In genomic region chr9:111440446-111440845, GRCm38 (mm10) we compare ENCODE assay signal across 15 mouse cellular contexts. TPM values are rescaled to one million over a fixed set of nuclear protein-coding genes. Genes with fewer than 3 reads are reported as not detected.
DNase-seq lines count a peak whose midpoint lies in the region; ATAC-seq lines count a peak whose summit lies in the region.
"Had no signal": no experiment of that assay in that cellular context is flagged by ENCODE, and none has a peak within 500 bp of the region (broad histone marks: within the 10 kb centered on the region; RNA-seq: fewer than 3 reads in every experiment).

No protein-coding gene starts in this region.

- no peak overlapping the region for H3K9ac ChIP-seq in heart, embryonic 12.5 days
- H3K9ac ChIP-seq in midbrain, embryonic 15.5 days = no peak overlapping the region
- no peak overlapping the region for H3K9ac ChIP-seq in midbrain, embryonic 11.5 days (ENCODE audit: low read length)
- no peak overlapping the region for H3K9ac ChIP-seq in kidney, embryonic 16.5 days (replicated peaks; ENCODE audit: low read length)
- H3K9ac ChIP-seq in neural tube, embryonic 15.5 days (replicated peaks) = no peak overlapping the region; the same call in 1 of the 2 replicates
- H3K9ac ChIP-seq: forebrain, embryonic 12.5 days; heart, embryonic 15.5 days; limb, embryonic 15.5 days had no signal

- no peak for DNase-seq in heart, postnatal 4 days
- DNase-seq in midbrain, embryonic 11.5 days (ENCODE audit: low spot score, missing footprints) = no peak
- no peak for DNase-seq in lung, postnatal 36 days
- DNase-seq: B cell, adult 2 months; cerebellum, adult 11 months; cerebellum, postnatal 25 days; lung, adult 2 months had no signal

- no peak for ATAC-seq in heart, embryonic 12.5 days (ENCODE audit: insufficient number of reproducible peaks, low FRiP score)
- no peak for ATAC-seq in midbrain, embryonic 15.5 days (replicated peaks)
- no peak for ATAC-seq in midbrain, embryonic 11.5 days (ENCODE audit: low FRiP score)
- no peak for ATAC-seq in kidney, embryonic 16.5 days (ENCODE audit: low FRiP score, low TSS enrichment)
- ATAC-seq in neural tube, embryonic 15.5 days (ENCODE audit: low FRiP score) = no peak
- ATAC-seq in cerebellum, adult (ENCODE audit: insufficient number of reproducible peaks, low FRiP score, low TSS enrichment) = no peak

- no peaks in the 10 kb centered on the region for H3K9me3 ChIP-seq in heart, embryonic 12.5 days (replicated peaks)
- H3K9me3 ChIP-seq in midbrain, embryonic 15.5 days = no peaks in the 10 kb centered on the region
- no peaks in the 10 kb centered on the region for H3K9me3 ChIP-seq in midbrain, embryonic 11.5 days (ENCODE audit: control insufficient read depth, low read length)
- H3K9me3 ChIP-seq in kidney, embryonic 16.5 days (ENCODE audit: low read length) = no peaks in the 10 kb centered on the region
- H3K9me3 ChIP-seq in neural tube, embryonic 15.5 days (replicated peaks) = no peaks in the 10 kb centered on the region
- H3K9me3 ChIP-seq: forebrain, embryonic 12.5 days; heart, embryonic 15.5 days; limb, embryonic 15.5 days had no signal

- no peak overlapping the region for H3K4me3 ChIP-seq in heart, embryonic 12.5 days
- H3K4me3 ChIP-seq in midbrain, embryonic 15.5 days = no peak overlapping the region
- H3K4me3 ChIP-seq in midbrain, embryonic 11.5 days (ENCODE audit: low read depth, low read length) = no peak overlapping the region
- H3K4me3 ChIP-seq in kidney, embryonic 16.5 days (ENCODE audit: low read length) = no peak overlapping the region
- peak overlapping the region; percentile 55 for H3K4me3 ChIP-seq in neural tube, embryonic 15.5 days (replicated peaks)
- H3K4me3 ChIP-seq: forebrain, embryonic 12.5 days; limb, embryonic 15.5 days had no signal

- H3K4me1 ChIP-seq in heart, embryonic 12.5 days (replicated peaks) = peaks cover 13% of the 10 kb centered on the region
- H3K4me1 ChIP-seq in midbrain, embryonic 15.5 days = peaks cover 5% of the 10 kb centered on the region; the same call in 1 of the 2 replicates
- no peaks in the 10 kb centered on the region for H3K4me1 ChIP-seq in midbrain, embryonic 11.5 days (ENCODE audit: control insufficient read depth, insufficient read depth, low read length)
- H3K4me1 ChIP-seq in kidney, embryonic 16.5 days (ENCODE audit: insufficient read depth, low read length) = peaks cover 8% of the 10 kb centered on the region
- peaks cover 5% of the 10 kb centered on the region for H3K4me1 ChIP-seq in neural tube, embryonic 15.5 days

- 74% methylated on average over 6 of the region's 6 CpGs for WGBS in heart, embryonic 12.5 days
- 83% methylated on average over 6 of the region's 6 CpGs for WGBS in midbrain, embryonic 15.5 days
- WGBS in midbrain, embryonic 11.5 days = 83% methylated on average over 6 of the region's 6 CpGs
- 82% methylated on average over 6 of the region's 6 CpGs for WGBS in kidney, embryonic 16.5 days
- WGBS in neural tube, embryonic 15.5 days = 75% methylated on average over 6 of the region's 6 CpGs

- no peak overlapping the region for H3K27ac ChIP-seq in heart, embryonic 12.5 days (ENCODE audit: poor library complexity, severe bottlenecking)
- H3K27ac ChIP-seq in midbrain, embryonic 15.5 days = no peak overlapping the region
- no peak overlapping the region for H3K27ac ChIP-seq in midbrain, embryonic 11.5 days (ENCODE audit: low read depth, low read length)
- no peak overlapping the region for H3K27ac ChIP-seq in kidney, embryonic 16.5 days (ENCODE audit: low read length)
- no peak overlapping the region; the same call in 1 of the 2 replicates for H3K27ac ChIP-seq in neural tube, embryonic 15.5 days (replicated peaks)
- H3K27ac ChIP-seq: forebrain, embryonic 12.5 days; heart, embryonic 15.5 days; limb, embryonic 15.5 days had no signal

- no peaks in the 10 kb centered on the region for H3K36me3 ChIP-seq in heart, embryonic 12.5 days
- H3K36me3 ChIP-seq in midbrain, embryonic 15.5 days (replicated peaks) = no peaks in the 10 kb centered on the region
- H3K36me3 ChIP-seq in midbrain, embryonic 11.5 days (ENCODE audit: control insufficient read depth, insufficient read depth, low read length) = no peaks in the 10 kb centered on the region
- H3K36me3 ChIP-seq in kidney, embryonic 16.5 days (ENCODE audit: insufficient read depth, low read length) = no peaks in the 10 kb centered on the region
- H3K36me3 ChIP-seq in neural tube, embryonic 15.5 days = no peaks in the 10 kb centered on the region
- H3K36me3 ChIP-seq: forebrain, embryonic 12.5 days; heart, embryonic 15.5 days; limb, embryonic 15.5 days had no signal

- H3K27me3 ChIP-seq in heart, embryonic 12.5 days (replicated peaks) = peaks cover 22% of the 10 kb centered on the region
- 0 out of 2 replicates have a peak, but pooled peaks cover 18% of the 10 kb centered on the region for H3K27me3 ChIP-seq in midbrain, embryonic 15.5 days (replicated peaks)
- H3K27me3 ChIP-seq in midbrain, embryonic 11.5 days (ENCODE audit: control insufficient read depth, insufficient read depth, low read length) = peaks cover 24% of the 10 kb centered on the region
- peaks cover 18% of the 10 kb centered on the region for H3K27me3 ChIP-seq in kidney, embryonic 16.5 days (ENCODE audit: insufficient read depth, low read length)
- H3K27me3 ChIP-seq in neural tube, embryonic 15.5 days (replicated peaks) = 0 out of 2 replicates have a peak, but pooled peaks cover 4% of the 10 kb centered on the region

- H3K4me2 ChIP-seq in heart, embryonic 12.5 days = peak overlapping the region; percentile 94; the same call in 1 of the 2 replicates
- peak overlapping the region; percentile 70; the same call in 1 of the 2 replicates for H3K4me2 ChIP-seq in midbrain, embryonic 15.5 days
- H3K4me2 ChIP-seq in midbrain, embryonic 11.5 days = no peak overlapping the region
- H3K4me2 ChIP-seq in kidney, embryonic 16.5 days (replicated peaks; ENCODE audit: low read depth, low read length) = 0 out of 2 replicates have a peak overlapping the region, but pooled peaks have one; percentile 84
- peak overlapping the region; percentile 69 for H3K4me2 ChIP-seq in neural tube, embryonic 15.5 days
- H3K4me2 ChIP-seq: forebrain, embryonic 12.5 days; limb, embryonic 15.5 days had no signal

RNA-seq across cellular contexts. Expression of gene Dclk3, which starts 1.6 kb away (rescaled TPM):
- 2.7 and 3.6 TPM in 2 replicates for polyA plus RNA-seq in heart, embryonic 12.5 days (2016; fragmentation: Nextera tagmentation; extraction: Ambion mirVana)
- total RNA-seq in heart, postnatal 4 days (2021) = under 1 TPM; 0.86 TPM
- polyA plus RNA-seq in midbrain, embryonic 15.5 days (2015; fragmentation: Nextera tagmentation; extraction: Ambion mirVana) = 5.9 and 6.8 TPM in 2 replicates
- polyA plus RNA-seq in midbrain, embryonic 11.5 days (2014; fragmentation: Nextera tagmentation; extraction: Ambion mirVana) = 0.18 and 0.28 TPM in 2 replicates
- polyA plus RNA-seq in kidney, embryonic 16.5 days (2015; fragmentation: Nextera tagmentation; extraction: Ambion mirVana) = 5.4 and 6.0 TPM in 2 replicates
- 11.2 and 12.2 TPM in 2 replicates for polyA plus RNA-seq in neural tube, embryonic 15.5 days (2015; fragmentation: Nextera tagmentation; extraction: Ambion mirVana)
